9 mouse cellular contexts compared by ENCODE assay signal in genomic region chr10:86418931-86419330, GRCm38 (mm10).
A peak's percentile ranks its signal among the peaks of the same experiment; 100 is the strongest.
DNase-seq lines count a peak whose midpoint lies in the region; ATAC-seq lines count a peak whose summit lies in the region.
"Had no signal": no experiment of that assay in that cellular context is flagged by ENCODE, and none has a peak within 500 bp of the region (broad histone marks: within the 10 kb centered on the region; RNA-seq: fewer than 3 reads in every experiment).

No protein-coding gene starts in this region.

- no peak for ATAC-seq in hindbrain, embryonic 16.5 days
- ATAC-seq: Patski had no signal

- H3K4me2 ChIP-seq in hindbrain, embryonic 16.5 days (ENCODE audit: low read length) = no peak overlapping the region

- no peaks in the 10 kb centered on the region for H3K36me3 ChIP-seq in hindbrain, embryonic 16.5 days (ENCODE audit: control insufficient read depth, insufficient read depth, low read length)

- H3K27me3 ChIP-seq in hindbrain, embryonic 16.5 days (replicated peaks; ENCODE audit: control insufficient read depth, insufficient read depth, low read length) = no peaks in the 10 kb centered on the region
- H3K27me3 ChIP-seq: Patski had no signal

- no peak overlapping the region for H3K4me3 ChIP-seq in hindbrain, embryonic 16.5 days (ENCODE audit: low read length)

- 75% methylated on average over 5 of the region's 5 CpGs for WGBS in hindbrain, embryonic 16.5 days

- no peaks in the 10 kb centered on the region for H3K9me3 ChIP-seq in hindbrain, embryonic 16.5 days (ENCODE audit: control insufficient read depth, low read length)

- peak; percentile 11 for DNase-seq in right cerebral cortex, postnatal 14 days
- DNase-seq in right cerebral cortex, postnatal 25 days = no peak
- peak; percentile 84 to 86 for DNase-seq in cerebellum, postnatal 14 days
- DNase-seq in heart, postnatal 4 days = peak; percentile 58
- peak; percentile 24 for DNase-seq in skeletal muscle tissue, adult 2 months (ENCODE audit: low read depth, low spot score)
- DNase-seq in layer of hippocampus, adult 9-10 months (ENCODE audit: low spot score) = no peak
- DNase-seq in T-cell, adult 2 months (ENCODE audit: low spot score) = no peak

- H3K27ac ChIP-seq in hindbrain, embryonic 16.5 days (ENCODE audit: low read depth, low read length) = no peak overlapping the region

- no peaks in the 10 kb centered on the region for H3K4me1 ChIP-seq in hindbrain, embryonic 16.5 days (ENCODE audit: control insufficient read depth, insufficient read depth, low read depth, low read length)

- H3K9ac ChIP-seq in hindbrain, embryonic 16.5 days (ENCODE audit: low read depth, low read length) = no peak overlapping the region

Comparison
In these comparisons a context has a peak if more than half of its experiments do, and no peak if none do; other contexts are left out.
1. DNase-seq: peak in right cerebral cortex, postnatal 14 days (single experiment), cerebellum, postnatal 14 days (2 of 2), heart, postnatal 4 days (single experiment) and skeletal muscle tissue, adult 2 months (single experiment); none in right cerebral cortex, postnatal 25 days (single experiment), layer of hippocampus, adult 9-10 months (single experiment) and T-cell, adult 2 months (single experiment).